Mouse (Mus musculus) spleen, adult 18-20 months (tissue): Measurements from ENCODE around the gene Kctd11.
"Not testable (repeated sequence)": the region's sequence is repeated elsewhere in the genome, so short reads cannot be mapped to it uniquely, and the experiment has no call there.

Source experiments
- DNase-seq, 2 experiments: peaks; one replicate each; pipeline ENCODE4 v3.0.0; 2022; ENCODE audit warnings: mixed read lengths in 2 of 2

Gene Kctd11

DNA sequence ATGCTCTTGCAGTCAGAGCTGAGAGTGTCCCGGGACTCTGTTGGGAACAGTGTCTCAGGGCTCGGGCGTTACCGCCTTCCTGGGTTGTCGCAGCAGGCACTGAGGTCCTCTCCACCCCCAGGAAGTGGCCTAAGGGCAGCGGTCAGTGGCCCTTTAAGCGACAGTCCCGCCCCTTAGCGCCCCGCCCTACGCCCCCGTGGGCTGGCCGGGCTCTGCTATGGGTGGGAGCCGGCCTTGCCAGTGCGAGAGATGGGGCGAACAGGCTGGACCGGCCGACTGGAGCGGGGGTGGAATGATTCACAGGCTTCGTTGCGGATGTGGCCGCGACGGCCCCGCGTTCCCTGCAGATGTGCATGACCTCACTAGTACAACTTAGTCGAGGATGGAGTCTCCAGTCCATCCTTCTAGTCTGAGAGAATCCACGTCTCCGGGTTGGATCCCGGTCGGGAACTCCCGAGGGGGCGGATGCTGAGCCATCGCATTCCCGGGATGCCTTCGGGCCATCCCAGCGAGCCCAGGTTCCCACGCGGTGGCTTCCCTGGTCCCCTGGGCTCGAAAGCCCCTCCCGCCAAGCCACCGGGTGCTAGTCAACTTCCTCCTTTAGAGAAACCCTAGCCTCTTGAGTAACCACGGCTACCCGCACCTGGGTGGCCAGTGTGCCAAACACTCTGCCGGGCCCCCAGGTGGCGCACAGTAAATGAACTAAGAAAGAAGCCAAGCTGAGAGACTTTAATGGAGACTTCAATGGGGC, at the start of gene Kctd11:
TSS of gene Kctd11 (minus strand) at position 554 of the 751 bp plus-strand sequence.
- peak; percentile 80 to 81 for DNase-seq

DNA sequence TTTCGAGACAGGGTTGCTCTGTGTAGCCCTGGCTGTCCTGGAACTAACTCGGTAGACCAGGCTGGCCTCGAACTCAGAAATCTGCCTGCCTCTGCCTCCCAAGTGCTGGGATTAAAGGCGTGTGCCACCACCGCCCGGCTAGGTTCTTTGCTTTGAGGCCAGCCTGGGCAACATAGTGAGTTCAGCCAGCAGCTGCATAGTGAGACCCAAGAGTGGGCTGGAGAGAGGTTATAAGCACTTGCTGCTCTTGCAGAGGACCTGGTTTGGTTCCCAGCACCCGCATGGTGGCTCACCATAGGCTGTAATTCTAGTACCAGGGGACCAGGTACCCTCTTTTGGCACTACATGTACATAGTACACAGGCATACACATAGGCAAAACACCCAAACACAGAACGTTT, 49.0 kb upstream of the Kctd11 start:
- DNase-seq: not testable (repeated sequence)

DNA sequence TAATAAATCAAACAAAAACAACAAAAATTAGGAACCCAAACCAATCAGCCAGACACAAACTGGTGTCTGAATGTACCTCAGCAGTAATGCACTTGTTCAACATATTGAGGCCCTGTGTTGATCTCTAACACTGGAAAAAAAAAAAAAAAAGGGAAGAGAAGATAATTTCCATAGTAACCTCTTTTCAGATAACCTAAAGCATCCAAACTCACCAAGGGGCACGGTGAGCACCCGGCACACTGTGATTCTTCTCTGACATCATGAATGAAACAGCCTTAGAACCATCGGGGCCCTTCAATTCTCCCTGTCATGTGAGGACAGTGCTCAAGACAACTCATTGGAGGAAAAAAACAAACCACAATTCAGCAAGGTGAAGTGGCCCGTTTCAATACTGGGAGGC, 48.5 kb upstream of the Kctd11 start:
- DNase-seq: no peak

DNA sequence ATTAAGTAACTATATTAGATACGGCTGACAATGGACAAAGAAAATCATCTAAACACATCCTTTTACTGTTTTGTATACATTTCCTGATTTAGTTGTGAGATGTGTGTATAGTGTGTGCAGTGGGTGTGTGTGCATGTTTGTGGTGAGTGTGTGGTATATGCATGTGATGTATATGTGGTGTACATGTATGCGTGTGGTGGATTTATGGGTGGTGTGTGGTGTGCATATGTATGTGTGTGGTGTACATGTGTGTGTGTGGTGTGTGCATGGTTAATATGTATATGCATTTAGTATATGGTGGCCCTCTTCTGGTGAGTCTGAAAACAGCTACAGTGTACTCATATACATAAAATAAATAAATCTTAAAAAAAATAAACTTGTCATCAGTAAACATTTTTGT, 46.3 kb upstream of the Kctd11 start:
- no peak for DNase-seq

DNA sequence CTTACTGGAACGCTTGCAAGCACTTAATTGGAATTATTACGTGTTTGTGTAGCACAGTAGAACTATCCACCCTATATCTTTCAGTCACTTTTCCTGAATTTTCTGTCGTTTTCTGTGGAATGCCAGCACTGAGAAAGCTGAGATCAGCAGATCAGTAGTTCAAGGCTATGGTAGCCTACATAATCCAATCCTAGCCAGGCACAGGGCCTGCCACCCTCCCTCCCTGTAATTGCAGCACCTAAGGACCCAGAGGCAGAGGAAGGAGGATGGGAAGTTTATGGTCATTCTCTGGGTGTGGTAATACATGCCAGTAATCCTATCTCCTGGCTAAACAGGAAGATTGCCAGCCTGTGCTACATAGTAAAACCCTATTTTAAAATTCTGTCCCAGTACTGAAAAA, 41.6 kb upstream of the Kctd11 start:
- DNase-seq: no peak

DNA sequence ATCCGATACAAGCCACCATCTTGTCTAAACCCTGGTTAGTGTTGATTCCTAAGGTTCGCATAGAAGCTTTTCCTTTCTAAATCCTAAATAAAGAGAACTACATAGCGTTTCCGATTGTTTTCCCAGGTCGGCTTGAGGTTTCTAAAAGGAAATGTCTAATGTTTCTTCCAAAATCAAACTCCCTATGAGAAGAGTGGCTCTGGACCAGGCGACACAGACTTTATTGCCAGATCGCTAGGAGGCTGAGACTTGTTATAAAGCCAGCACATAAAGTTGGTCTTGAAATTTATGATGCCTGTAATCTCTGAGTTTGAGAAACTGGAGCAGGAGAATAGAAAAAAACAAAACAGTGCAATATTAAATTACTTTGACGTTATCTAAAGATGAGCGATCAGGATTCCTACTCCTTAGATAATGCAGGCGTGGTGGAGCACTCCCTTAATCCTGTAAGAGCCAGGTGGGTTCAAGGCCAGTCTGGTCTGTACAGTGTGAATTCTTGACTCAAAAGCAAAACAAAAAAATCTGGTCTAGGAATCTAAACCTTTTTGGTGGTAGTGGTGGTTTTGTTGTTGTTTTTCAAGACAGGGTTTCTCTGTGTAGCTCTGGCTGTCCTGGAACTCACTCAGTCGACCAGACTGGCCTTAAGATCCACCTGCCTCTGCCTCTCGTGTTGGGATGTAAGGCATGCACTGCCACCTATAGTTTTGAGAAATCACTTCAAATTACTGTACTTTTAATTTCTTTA, 41.0 kb upstream of the Kctd11 start:
- no peak for DNase-seq

DNA sequence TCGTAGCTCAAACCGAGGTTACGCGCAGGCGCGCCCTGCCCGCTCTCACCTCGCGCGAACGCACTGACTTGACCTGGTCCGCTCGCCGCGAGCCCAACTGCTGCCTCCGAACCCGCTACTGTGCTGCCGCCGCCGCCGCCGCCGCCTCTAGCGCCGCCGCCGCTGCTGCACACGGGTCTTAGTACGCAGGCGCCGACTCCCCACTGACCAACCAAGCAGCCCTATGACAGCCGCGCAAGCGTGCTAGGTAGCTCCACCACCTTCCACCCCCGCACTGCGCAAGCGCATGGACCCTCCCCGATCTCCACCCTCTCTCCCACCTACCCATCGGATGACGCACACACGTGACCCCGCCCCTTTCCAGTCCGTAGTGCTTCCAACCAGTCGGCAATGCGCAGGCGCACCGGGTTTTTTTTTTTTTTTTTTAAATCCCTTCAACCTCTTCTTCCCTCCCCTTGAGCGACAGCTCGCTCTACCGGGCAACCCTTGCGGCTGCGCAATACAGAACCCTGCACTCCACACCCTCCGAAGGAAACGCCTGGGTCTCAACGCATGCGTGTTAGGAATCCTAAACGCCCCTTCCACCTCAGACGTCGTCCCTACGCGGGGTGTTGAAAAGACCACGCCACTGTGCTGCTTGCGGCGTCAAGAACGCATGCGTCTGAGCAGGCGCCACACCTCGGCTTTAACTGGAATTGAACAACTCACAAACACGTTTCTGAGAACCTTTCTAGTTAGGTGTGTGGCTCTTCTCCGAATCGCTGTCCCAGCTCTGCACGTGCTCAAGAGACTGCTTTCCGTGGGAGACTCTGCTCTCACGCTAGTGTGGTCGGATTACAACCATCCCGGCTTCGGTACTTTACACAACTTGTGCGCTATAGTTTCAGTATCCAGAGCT, 40.2 kb upstream of the Kctd11 start, which contains the start of gene Eif5a:
TSS of gene Eif5a (minus strand) at position 845 of the 898 bp plus-strand sequence.
- peak; percentile 100 for DNase-seq

DNA sequence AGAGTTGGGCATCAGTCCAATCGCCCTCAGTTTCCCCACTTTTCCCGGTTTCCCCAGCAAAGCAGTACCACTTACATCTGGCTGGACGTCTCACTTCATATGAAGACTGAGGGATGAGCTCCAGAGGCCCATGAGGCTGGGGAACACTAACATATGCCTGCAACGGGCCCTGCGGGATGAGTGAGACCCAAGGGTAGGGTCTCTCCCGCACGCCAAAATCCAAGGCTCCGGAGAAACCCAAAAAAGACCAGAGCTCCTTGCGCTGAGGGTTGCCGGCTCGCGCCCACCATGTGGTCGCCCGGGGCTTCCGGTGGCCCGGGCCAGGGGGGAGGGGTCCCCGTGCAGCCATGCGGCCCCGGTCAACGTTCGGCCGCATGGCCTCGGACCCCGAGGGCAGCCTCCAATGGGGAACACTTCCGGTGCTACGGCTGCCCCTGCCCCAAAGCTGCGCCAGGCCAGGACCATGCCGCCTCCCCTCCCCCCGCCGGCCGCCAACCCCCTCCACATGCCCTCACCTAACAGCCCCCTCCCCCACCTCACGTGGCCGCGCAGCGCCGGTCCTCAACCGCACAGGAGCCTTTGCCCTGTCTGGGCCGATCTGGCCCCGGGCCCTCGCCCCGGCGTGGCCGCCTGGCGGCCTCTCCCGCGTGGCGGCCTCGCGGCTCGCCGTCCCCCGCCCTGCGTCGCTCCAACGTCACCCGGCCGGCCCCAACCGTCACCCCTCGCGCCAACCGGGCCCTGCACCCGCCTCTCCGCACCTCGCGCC, 39.2 kb upstream of the Kctd11 start:
- no peak for DNase-seq

DNA sequence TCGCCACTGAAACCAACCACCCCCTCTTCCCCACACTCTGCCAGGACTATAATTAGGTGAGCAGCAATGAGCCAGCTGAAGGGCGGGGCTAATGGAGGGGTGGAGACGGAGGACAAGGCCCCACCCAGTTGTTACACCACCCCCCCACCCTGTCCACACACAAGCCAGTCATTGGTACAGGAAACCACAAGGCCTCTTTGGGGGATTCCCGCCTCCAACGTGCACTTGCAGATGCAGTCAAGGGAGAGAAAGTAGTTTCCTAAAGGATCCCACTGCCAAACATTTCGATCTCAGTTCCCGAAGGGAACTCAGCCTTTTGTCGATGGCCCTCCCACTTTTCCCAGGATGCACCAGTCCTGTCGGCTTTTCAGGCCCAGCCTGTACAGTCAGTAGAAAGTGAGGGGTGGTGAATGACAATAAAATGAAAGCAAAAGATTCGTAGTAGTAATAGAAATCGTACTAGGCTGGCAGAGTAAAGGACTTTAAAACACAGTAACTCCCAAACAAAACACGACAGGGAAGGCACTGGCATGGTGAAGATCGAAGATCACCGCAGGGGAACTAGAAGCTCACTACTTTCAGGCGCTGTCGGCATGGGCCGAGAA, 38.6 kb upstream of the Kctd11 start:
- peak; percentile 79 to 81 for DNase-seq

DNA sequence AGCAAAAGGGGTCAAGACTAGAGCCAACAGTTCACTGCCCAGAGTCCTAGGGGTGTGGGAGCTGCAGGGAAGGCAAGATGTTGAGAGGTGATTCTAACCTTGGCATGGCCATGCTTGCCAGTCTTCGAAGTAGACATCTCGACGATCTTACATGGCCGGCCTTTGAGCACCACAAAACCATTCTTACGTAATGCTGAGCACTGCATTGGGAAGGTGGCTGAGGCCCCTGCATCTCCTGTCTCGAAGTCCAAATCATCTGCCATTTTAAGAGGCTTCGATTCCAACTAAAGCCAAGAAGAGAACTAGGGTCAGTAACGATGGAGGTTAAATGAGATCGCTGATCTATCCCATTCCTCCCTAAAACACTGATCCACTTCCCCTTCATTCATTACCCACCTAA, 37.8 kb upstream of the Kctd11 start:
- no peak for DNase-seq

DNA sequence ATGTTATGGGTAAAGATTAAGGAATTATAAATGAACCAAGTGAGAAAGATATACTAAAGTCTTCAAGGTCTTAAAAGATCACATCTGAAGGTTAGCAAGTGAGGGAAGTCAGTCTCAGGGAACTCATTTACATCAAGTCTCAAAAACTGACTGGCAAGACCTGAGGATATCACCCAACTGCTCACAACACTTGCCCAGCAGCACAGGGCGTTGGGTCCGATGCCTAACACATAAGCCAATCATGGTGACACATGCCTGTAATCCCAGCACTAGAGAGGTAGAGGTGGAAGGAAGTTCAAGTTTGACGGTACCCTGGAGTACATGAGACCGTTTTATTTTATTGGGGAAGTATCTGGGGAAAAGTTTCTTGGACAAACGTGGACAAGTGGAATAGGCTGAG, 36.9 kb upstream of the Kctd11 start:
- no peak for DNase-seq

DNA sequence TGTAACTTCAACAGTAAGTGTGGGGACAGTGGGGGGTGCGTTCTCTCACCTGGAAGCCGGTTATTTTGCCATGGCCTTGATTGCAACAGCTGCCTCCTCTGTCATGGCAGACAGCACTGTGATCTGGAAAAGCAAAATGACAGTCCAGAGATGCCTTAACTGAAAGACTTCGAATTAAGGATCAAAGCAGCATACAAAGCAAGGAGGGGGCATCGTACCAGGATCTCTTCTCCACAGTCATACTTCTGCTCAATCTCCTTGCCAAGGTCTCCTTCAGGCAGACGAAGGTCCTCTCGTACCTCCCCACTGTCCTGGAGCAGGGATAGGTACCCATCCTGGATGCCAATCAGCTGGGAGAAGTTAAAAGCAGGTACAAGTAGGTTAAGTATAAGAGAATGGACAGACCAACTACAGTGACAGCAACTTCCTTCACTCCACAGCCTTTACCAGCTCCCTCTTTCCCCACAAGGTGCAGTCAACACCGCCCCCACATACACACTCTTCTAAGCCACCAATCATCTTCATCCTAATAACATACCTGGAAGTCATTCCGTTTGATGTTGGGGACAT, 36.3 kb upstream of the Kctd11 start:
- no peak for DNase-seq

DNA sequence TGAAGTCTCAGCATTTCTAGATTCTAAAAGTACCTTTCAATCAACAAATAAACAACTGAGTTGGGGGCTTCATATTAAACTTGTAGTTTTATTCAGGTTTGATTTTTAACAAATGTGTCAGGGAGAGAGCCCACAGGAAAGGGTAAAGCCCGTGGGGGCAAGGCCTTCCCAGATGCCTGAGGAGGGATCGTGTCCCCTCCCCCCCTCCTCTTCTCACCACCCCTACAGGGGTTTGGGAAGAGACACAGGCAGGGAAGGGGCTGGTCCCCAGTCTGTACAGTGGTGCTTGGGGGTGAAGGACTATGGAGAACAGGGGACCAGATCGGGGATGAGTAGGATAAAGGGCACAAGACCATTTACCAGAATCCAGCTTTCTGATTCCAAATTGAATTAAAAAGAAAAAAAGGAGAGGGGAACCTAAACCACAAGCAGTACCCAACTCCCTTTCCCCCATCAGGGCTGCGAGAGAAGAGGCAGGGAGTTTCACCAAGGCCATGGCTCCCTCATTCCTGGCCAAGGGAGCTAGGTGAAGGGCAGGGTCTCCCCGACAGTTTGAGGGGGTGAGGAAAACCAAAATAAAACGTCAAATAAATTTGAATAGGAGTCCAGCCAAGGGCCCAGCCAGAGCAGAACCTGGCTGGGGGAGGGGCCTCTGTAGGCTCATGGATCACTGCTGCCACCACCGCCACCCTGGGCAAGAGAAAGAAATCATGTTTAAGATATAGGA, 35.6 kb upstream of the Kctd11 start:
- DNase-seq: not testable (repeated sequence)

DNA sequence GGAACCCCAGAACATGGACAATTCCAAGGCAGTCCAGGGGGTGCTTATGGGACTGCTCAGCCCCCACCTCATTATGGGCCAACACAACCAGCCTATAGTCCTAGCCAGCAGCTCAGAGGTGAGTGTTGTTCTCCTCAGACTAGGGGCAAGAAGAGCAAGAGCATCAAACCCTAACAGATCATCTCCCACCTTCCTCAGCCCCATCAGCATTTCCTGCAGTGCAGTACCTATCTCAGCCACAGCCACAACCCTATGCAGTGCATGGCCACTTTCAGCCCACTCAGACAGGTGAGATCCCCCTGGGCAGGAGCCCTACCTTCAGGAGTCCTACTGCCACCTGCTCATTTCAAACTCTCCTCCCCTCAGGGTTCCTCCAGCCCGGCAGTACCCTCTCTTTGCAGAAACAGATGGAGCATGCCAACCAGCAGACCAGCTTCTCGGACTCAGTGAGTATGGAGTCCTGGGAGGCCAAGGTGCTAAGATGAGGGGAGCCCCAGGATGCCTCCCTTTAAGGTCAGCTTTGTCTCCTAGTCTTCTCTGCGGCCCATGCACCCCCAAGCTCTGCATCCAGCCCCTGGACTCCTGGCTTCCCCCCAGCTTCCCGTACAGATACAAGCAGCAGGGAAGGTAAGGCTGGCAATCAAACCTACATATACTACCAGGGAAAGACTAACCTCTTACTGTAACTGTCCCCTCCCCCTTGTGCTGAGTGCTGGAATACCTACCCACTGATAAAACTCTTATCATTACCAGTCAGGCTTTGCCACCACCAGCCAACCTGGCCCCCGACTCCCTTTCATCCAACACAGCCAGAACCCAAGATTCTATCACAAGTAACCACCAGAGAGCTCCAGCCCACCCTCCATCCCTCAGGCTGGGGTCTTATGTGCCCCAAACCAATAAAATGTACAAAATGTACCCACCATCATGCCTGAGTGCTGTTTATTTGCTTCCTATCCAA, 34.7 kb upstream of the Kctd11 start:
- DNase-seq: no peak

DNA sequence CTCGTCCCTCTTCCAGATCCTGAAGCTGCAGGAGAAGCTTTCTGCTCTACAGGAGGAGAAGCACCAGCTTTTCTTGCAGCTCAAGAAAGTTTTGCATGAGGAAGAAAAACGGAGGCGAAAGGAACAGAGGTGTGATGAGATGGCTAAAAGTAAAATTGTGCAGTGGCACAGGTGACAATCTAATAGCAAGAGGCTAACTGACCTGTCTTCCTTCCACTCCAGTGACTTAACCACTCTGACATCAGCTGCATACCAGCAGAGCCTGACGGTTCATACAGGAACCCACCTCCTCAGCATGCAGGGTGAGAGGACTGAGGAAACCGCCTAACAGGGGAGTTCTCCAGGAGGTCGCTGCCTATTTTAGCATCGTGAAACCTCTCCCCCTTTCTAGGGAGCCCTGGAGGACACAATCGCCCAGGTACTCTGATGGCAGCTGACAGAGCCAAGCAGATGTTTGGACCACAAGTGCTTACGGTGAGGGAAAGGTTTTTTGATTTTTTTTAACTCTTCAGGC, 33.8 kb upstream of the Kctd11 start:
- no peak for DNase-seq

DNA sequence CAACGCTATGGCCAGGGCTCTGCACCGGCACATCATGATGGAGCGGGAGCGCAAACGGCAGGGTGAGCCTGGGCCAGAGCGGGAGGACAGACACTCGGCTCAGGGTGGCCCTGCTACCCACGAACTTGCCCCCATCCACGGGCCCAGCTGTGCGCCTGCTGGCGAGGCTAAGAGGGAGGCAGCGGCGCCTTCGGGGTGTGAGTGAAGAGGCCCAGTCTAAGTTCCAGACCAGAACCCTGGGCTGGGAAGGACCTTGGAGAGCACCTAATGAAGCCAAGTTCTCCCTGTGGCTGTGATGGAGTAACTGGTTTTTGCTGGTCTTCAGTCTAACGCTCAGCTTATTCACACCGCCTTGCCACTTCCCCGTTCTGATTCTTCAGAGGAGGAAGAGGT, 33.2 kb upstream of the Kctd11 start:
- DNase-seq: no peak

DNA sequence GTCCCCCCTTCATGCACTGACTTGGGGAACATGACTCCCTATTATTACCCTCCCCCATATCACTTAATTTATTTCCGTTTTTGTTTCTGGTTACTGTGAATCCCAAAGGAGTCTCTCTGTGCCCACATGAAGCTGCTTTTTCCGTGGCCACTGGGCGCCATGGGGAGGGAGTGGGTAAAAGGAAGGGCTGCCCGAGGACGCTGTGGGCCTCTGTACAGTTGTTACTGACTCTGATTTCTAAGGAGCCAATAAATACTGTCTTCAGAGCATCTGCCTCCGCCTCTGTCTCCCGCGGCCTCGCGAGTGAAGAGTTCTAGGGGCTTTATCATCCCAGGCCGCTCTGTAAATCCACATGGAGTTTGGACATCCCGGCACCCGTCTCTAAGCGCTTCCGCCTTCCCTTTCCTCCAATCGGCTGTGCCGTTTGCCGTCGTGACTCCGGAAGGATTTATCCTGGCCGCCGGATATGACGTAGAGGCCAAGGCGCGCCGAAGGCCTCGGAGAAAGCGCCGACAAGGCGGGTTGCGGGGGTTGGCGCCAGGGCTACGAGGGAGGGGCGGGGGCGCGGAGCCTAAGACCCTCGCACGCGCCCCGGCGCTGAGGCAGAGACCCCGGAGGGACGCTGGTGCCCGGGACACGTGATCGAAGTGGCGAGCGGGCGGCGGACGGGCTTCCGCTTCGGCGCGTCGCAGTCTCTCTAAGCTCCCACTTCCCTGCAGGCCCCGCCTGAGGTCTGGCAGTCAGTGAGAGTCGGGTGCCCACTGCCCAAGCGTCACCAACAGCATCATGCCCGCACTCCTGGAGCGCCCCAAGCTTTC, 32.6 kb upstream of the Kctd11 start, which contains the start of gene Gps2:
TSS of gene Gps2 (plus strand) at position 335 of the 818 bp plus-strand sequence.
- peak; percentile 82 to 85 for DNase-seq
